Mouse (Mus musculus): ENCODE measurements around the gene Psma5.
"Not testable (repeated sequence)": the region's sequence is repeated elsewhere in the genome, so short reads cannot be mapped to it uniquely, and the experiment has no call there.

The Psma5 gene

GRCm38 (mm10) chr3:108256719-108257637, at the start of gene Psma5:
Gene Psma5 (plus strand): TSS chr3:108256926.
- in situ Hi-C loops (cut with MboI), result no loop called here

GRCm38 (mm10) chr3:108209001-108209400, 47.7 kb upstream of the Psma5 start:
- in situ Hi-C loops (cut with MboI), result no loop called here

GRCm38 (mm10) chr3:108209536-108209935, 47.2 kb upstream of the Psma5 start:
- in situ Hi-C loops (cut with MboI), result no loop called here

- in situ Hi-C loops (cut with MboI), result no loop called here
These were observed 46.6 kb upstream of the Psma5 start for GRCm38 (mm10) chr3:108209946-108210770.

- in situ Hi-C loops (cut with MboI), result no loop called here
These were observed 46.0 kb upstream of the Psma5 start, which contains the start of gene Atxn7l2 for GRCm38 (mm10) chr3:108210771-108211139. Gene Atxn7l2 (minus strand): TSS chr3:108210934.

GRCm38 (mm10) chr3:108211845-108212244, 44.9 kb upstream of the Psma5 start:
- in situ Hi-C loops (cut with MboI), result no loop called here

GRCm38 (mm10) chr3:108212406-108212805, 44.3 kb upstream of the Psma5 start:
- in situ Hi-C loops (cut with MboI), result no loop called here

GRCm38 (mm10) chr3:108214734-108215133, 42.0 kb upstream of the Psma5 start:
- in situ Hi-C loops (cut with MboI), result no loop called here

GRCm38 (mm10) chr3:108220661-108221060, 36.1 kb upstream of the Psma5 start:
- in situ Hi-C loops (cut with MboI), result no loop called here

- in situ Hi-C loops (cut with MboI), result no loop called here
These were observed 30.8 kb upstream of the Psma5 start for GRCm38 (mm10) chr3:108225711-108226557.

GRCm38 (mm10) chr3:108226558-108227350, 30.0 kb upstream of the Psma5 start, which contains the start of gene Sypl2:
Gene Sypl2 (minus strand): TSS chr3:108226648.
- in situ Hi-C loops (cut with MboI), result no loop called here

GRCm38 (mm10) chr3:108227521-108227920, 29.2 kb upstream of the Psma5 start:
- in situ Hi-C loops (cut with MboI), result no loop called here

- in situ Hi-C loops (cut with MboI), result no loop called here
These were observed 25.1 kb upstream of the Psma5 start for GRCm38 (mm10) chr3:108231646-108232045.

- in situ Hi-C loops (cut with MboI), result not testable (repeated sequence)
These were observed 19.1 kb upstream of the Psma5 start for GRCm38 (mm10) chr3:108237474-108238102.

GRCm38 (mm10) chr3:108241243-108241839, 15.4 kb upstream of the Psma5 start:
- in situ Hi-C loops (cut with MboI), result no loop called here

GRCm38 (mm10) chr3:108246857-108247256, 9.9 kb upstream of the Psma5 start:
- in situ Hi-C loops (cut with MboI), result no loop called here

GRCm38 (mm10) chr3:108257831-108258500, 1.2 kb downstream of the Psma5 start:
- in situ Hi-C loops (cut with MboI), result no loop called here

GRCm38 (mm10) chr3:108259319-108259718, 2.6 kb downstream of the Psma5 start:
- in situ Hi-C loops (cut with MboI), result no loop called here

GRCm38 (mm10) chr3:108279495-108279894, 22.8 kb downstream of the Psma5 start:
- in situ Hi-C loops (cut with MboI), result not testable (repeated sequence)
